Mouse (Mus musculus) colon, adult 2 months (tissue): Measurements from ENCODE around the gene B4galnt1. TPM values are rescaled to one million over a fixed set of nuclear protein-coding genes. Genes with fewer than 3 reads are reported as not detected.

ENCODE experiments used
- polyA plus RNA-seq: library from polyadenylated mRNA; depleted of rRNA; stranded (reverse); fragments of >200 nt; gene quantifications from 2 replicates; pipeline ENCODE4 v1.2.3, GENCODE M21; 2012; rRNA removed

Gene B4galnt1
- polyA plus RNA-seq = 131 and 138 TPM in 2 replicates

DNA sequence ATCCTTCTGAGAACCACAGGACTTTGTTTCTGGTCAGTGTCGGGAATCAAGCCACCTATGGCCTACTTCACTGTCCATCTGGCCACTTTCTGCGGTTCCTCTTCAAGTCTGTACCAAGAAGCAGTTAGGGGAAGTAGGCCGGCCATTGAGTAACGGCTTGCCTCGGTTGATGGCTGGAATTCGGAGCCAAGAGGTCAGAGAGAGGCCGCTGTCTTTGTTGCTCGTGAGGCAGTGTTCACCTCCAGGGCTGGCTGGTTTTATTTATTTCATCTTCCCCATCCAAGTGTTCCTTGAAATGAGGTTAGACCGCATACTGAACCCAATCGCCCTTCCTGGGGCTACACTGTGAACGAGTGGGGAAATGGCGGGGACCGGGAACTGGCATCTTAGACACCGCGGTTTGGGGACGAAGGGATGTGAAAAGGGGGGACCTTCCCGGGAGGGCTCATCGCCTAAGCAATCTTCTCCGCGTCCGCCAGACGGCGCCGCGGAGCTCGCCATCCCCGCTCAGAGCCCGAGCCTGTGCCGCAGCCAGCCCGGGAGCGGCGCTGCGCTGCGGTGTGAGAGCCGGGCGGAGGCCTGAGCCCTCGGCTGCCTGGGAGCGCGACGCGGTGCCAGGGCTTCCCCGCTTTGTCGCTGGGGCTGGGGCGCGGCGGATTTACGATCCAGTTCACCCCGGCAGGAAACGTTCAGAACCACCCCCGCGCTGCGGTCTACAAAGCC lies at the start of gene B4galnt1:
Gene B4galnt1 (plus strand): TSS at position 595 of the 723 bp plus-strand sequence.

DNA sequence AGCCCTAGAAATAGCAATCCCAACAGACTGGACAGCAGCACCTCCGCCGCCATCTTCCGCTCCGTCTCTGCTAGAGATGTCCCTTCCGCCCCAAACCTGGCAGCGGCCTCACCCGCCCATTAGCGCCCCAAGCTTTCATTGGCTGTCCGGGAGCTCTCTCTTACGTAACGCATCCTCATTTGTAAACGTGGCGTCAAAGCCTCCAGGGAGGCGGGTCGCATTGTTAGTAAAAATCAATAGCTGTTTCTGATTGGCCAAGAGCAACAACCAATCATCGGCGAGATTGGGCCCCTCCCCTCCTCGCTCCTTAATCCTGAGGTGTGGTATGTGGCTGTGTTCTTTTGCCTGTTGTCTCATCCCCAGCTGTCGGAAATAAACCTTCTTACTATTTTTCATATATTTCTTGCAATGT lies 44.0 kb upstream of the B4galnt1 start, which contains the start of gene Os9:
Gene Os9 (minus strand): TSS at position 66 of the 412 bp plus-strand sequence.

DNA sequence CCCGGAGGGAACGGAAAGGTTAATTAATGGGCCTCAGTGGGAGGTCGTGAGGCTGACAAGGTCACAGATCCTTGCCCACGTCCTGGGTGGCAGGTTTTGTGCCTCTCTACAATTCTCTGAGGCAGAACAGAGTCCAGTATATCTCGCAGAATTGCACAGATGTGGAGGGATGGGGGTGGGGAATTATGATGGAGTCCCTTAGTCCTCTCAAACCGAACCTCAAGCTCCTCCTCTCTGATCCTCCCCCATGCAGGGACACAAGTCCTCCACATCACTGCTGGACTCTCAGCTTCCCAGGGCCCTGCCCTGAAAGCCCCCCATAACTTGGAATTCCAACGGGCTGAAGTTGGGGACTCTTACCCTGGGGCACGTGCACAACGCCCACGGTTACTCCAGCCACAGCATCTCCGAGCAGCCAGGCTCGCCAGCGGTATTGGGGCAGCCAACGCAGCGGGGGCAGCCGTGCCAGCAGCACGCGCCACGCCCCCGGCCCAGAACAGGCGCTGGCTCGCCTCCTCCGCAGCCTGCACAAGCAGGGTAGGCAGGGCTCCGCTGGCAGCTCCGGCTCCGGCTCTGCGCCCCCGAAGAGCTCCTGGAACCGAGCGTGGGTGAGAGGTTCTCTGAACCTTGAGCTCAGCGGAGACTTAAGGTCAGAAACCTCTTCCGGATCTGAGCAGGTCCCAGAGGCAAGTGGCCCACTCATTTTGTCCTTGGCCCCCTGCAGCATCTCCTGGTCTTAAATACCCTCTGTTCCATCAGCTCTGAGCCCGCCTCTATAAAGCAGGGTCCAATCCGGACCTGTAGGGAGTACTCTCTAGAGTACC lies 15.1 kb downstream of the B4galnt1 start, which contains the start of gene Slc26a10:
Gene Slc26a10 (minus strand): TSS at position 775 of the 824 bp plus-strand sequence.

DNA sequence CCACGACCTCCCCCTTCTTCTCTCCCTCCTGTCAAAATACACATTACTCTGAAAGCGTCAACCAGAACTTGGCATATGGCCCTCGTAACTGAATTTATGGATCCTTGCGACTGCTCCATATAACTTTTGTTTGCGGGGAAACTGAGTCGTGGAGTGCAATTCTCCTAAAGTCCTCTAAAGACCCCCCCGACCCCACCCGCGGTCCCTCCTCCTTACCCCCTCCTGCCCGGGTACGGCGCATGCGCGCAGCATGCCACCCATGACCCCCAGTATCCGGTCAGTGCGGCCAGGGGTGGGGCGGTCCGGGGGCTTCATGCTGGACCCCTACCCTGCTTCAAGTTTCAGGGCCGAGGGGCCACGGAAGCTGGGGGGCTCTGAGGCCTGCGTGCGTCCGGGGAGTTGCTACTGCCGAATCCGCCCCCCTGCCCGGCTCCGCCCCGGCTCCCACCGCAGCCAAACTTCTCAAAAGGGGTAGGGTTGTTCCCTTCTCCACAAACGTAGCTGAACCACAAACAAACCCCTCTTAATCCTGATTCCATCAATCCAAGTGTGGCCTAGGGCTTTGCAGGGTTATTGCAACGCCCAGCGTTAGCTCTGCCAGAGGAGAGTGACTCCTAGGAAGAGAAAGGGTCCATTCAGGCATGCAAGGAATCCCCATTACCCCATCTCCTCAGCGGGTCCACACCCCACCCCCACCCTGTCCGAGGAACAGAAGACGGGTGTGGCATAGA lies 24.8 kb downstream of the B4galnt1 start, which contains the start of gene Arhgef25:
Gene Arhgef25 (minus strand): TSS at position 433 of the 731 bp plus-strand sequence.

DNA sequence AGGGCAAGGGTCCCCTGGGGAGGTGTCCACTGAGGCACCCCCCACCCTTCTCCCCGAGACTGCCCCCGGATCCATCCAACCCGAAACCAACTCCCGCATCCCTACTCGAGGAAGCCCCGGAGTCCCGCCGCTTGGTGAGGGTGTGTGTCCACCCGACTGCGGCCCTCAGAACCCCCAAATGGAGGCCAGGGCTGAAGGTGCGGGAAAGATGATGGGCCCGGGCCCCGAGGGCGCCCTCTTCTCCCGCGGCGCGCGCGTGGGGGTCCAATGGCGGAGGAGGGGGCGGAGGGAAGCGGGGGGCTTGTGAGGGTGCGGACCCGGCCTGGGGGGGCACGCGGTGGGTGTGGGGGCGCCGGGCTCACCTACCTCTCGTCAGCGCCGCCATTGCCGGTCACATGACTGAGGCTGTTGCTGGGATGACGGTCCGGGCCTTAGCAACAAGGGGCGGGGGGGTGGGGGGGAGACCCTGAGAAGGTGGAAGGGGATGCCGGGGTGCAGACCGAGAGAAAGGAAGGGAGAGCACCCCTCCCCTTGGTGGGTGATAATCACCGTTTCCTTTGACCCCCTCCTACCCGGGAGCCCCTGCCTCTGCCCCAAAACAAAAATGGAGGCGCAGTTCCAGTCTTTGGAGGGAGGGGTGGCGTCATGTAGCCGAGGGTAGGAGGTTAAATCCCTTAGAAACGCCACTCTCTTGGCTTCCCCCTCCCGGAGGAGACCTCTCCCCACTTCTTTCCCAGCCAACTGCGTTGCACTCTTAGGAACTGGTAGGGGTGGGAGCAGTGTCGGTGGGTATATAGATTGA lies 30.5 kb downstream of the B4galnt1 start, which contains the start of gene Dtx3:
Gene Dtx3 (minus strand): TSS at position 401 of the 802 bp plus-strand sequence.

DNA sequence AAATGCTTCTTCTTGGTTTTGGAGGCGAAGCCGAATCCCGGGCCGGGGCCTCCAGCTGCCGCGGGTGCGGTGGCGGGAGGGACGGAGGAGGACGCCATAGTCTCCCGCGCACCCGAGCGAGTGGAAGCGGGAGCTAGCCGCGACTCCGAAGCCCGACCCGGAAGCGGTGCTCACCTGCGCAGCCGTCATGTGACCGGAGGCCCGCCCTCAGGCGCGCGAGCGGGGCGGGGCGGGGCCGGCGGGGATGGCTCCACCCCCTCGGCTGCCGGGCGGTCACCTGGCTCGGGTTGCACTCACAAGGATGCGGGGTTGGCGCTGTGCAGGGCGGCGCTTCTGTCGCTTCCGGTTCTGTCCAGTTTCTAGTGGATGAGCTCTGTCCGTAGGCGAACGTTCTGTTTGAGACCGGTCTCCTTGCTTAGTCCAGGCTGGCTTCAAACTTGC lies 46.4 kb downstream of the B4galnt1 start, which contains the start of gene Pip4k2c:
Gene Pip4k2c (minus strand): TSS at position 172 of the 441 bp plus-strand sequence.

Other genes starting within 250 kb of the B4galnt1 start
- 136 and 151 TPM in 2 replicates for gene Ctdsp2, start 186.5 kb upstream of the B4galnt1 start, polyA plus RNA-seq
- gene Avil, start 164.5 kb upstream of the B4galnt1 start, polyA plus RNA-seq = 1.1 and 1.5 TPM in 2 replicates
- gene Tsfm, start 134.4 kb upstream of the B4galnt1 start, polyA plus RNA-seq = 42.4 and 43.6 TPM in 2 replicates
- gene Mettl1, start 123.8 kb upstream of the B4galnt1 start, polyA plus RNA-seq = 19.1 and 19.7 TPM in 2 replicates
- 1.2 and 1.6 TPM in 2 replicates for gene Eef1akmt3, start 123.7 kb upstream of the B4galnt1 start, polyA plus RNA-seq
- 0.38 and 0.40 TPM in 2 replicates for gene Cyp27b1, start 117.0 kb upstream of the B4galnt1 start, polyA plus RNA-seq
- 8.6 and 8.9 TPM in 2 replicates for gene March9, start 105.0 kb upstream of the B4galnt1 start, polyA plus RNA-seq
- 110 and 125 TPM in 2 replicates for gene Cdk4, start 101.7 kb upstream of the B4galnt1 start, polyA plus RNA-seq
- gene Tspan31, start 95.0 kb upstream of the B4galnt1 start, polyA plus RNA-seq = 42.2 and 78.0 TPM in 2 replicates
- 4.7 and 5.9 TPM in 2 replicates for gene Agap2, start 89.9 kb upstream of the B4galnt1 start, polyA plus RNA-seq
- gene Os9, start 44.1 kb upstream of the B4galnt1 start, polyA plus RNA-seq = 79.1 and 84.2 TPM in 2 replicates
- gene Slc26a10, start 15.4 kb downstream of the B4galnt1 start, polyA plus RNA-seq = 1.8 and 5.0 TPM in 2 replicates
- 25.9 and 29.4 TPM in 2 replicates for gene Arhgef25, start 24.9 kb downstream of the B4galnt1 start, polyA plus RNA-seq
- gene Dtx3, start 30.5 kb downstream of the B4galnt1 start, polyA plus RNA-seq = 80.9 and 90.8 TPM in 2 replicates
- 40.9 and 52.5 TPM in 2 replicates for gene Pip4k2c, start 46.4 kb downstream of the B4galnt1 start, polyA plus RNA-seq
- 3.4 and 3.9 TPM in 2 replicates for gene Kif5a, start 98.1 kb downstream of the B4galnt1 start, polyA plus RNA-seq
- gene Dctn2, start 101.1 kb downstream of the B4galnt1 start, polyA plus RNA-seq = 177 and 178 TPM in 2 replicates
- gene Mbd6, start 123.8 kb downstream of the B4galnt1 start, polyA plus RNA-seq = 52.1 and 62.9 TPM in 2 replicates
- 40.6 and 45.2 TPM in 2 replicates for gene Mars, start 146.6 kb downstream of the B4galnt1 start, polyA plus RNA-seq
- 5.8 and 6.3 TPM in 2 replicates for gene Arhgap9, start 156.7 kb downstream of the B4galnt1 start, polyA plus RNA-seq
- gene Gli1, start 176.7 kb downstream of the B4galnt1 start, polyA plus RNA-seq = 16.4 and 20.1 TPM in 2 replicates
- gene Inhbe, start 189.2 kb downstream of the B4galnt1 start, polyA plus RNA-seq = not detected in 2 replicates
- 0.06 and 0.07 TPM in 2 replicates for gene Inhbc, start 205.2 kb downstream of the B4galnt1 start, polyA plus RNA-seq
- gene R3hdm2, start 215.1 kb downstream of the B4galnt1 start, polyA plus RNA-seq = 76.8 and 94.8 TPM in 2 replicates